Mouse (Mus musculus): ENCODE measurements around the gene C2cd5. TPM values are rescaled to one million over a fixed set of nuclear protein-coding genes. Genes with fewer than 3 reads are reported as not detected.

C2cd5 gene
- polyA plus RNA-seq, 1 experiment from 2014 or later: 26.7 TPM

Other genes with a start within 250 kb of the C2cd5 start
- 0.30 and 0.39 TPM in 2 replicates for gene St8sia1, start 135.7 kb downstream of the C2cd5 start, polyA plus RNA-seq (2015; fragmentation: Nextera tagmentation; extraction: Ambion mirVana)
- 13.9 and 14.1 TPM in 2 replicates for gene Etnk1, start 67.1 kb upstream of the C2cd5 start, polyA plus RNA-seq (2015; fragmentation: Nextera tagmentation; extraction: Ambion mirVana)

Measured in lung, embryonic 16.5 days (tissue).